Mouse (Mus musculus): ENCODE data around the gene Bud23. TPM values are rescaled to one million over a fixed set of nuclear protein-coding genes. Genes with fewer than 3 reads are reported as not detected.
"Not testable (repeated sequence)": the region's sequence is repeated elsewhere in the genome, so short reads cannot be mapped to it uniquely, and the experiment has no call there.

Bud23 gene
- polyA plus RNA-seq, 1 experiment, result 81.8 TPM

GRCm38 (mm10) chr5:135066008-135066407 lies 1.2 kb upstream of the Bud23 start:
- TF ChIP-seq CTCF (IDR thresholded peaks at IDR 0.05; ENCODE audit: borderline replicate concordance, extremely low read depth, insufficient read depth, insufficient read length) (no peak), POLR2A (IDR thresholded peaks at IDR 0.05; ENCODE audit: borderline replicate concordance, extremely low read depth, insufficient read depth, insufficient read length, poor library complexity, severe bottlenecking) (no peak)
- no peak for DNase-seq (ENCODE audit: low read depth)

GRCm38 (mm10) chr5:135064382-135064766 lies 385 bp downstream of the Bud23 start:
- no peak for TF ChIP-seq CTCF (IDR thresholded peaks at IDR 0.05; ENCODE audit: borderline replicate concordance, extremely low read depth, insufficient read depth, insufficient read length)
- no peak for TF ChIP-seq POLR2A (IDR thresholded peaks at IDR 0.05; ENCODE audit: borderline replicate concordance, extremely low read depth, insufficient read depth, insufficient read length, poor library complexity, severe bottlenecking)
- no peak for DNase-seq (ENCODE audit: low read depth)

GRCm38 (mm10) chr5:135063629-135064381 lies 954 bp downstream of the Bud23 start, which contains the start of gene Dnajc30:
TSS of gene Dnajc30 (plus strand) at chr5:135064202.
- TF ChIP-seq CTCF (IDR thresholded peaks at IDR 0.05; ENCODE audit: borderline replicate concordance, extremely low read depth, insufficient read depth, insufficient read length), result no peak
- TF ChIP-seq POLR2A (IDR thresholded peaks at IDR 0.05; ENCODE audit: borderline replicate concordance, extremely low read depth, insufficient read depth, insufficient read length, poor library complexity, severe bottlenecking), result peak; percentile 84; the same call in 1 of the 2 replicates
- DNase-seq (ENCODE audit: low read depth), result peak; percentile 99

GRCm38 (mm10) chr5:135053356-135053755 lies 11.4 kb downstream of the Bud23 start:
- DNase-seq (ENCODE audit: low read depth), result no peak

GRCm38 (mm10) chr5:135049268-135049667 lies 15.5 kb downstream of the Bud23 start:
- not testable (repeated sequence) for DNase-seq (ENCODE audit: low read depth)

More at GRCm38 (mm10) chr5:135053356-135053755, 11.4 kb downstream of the Bud23 start:
- TF ChIP-seq POLR2A (IDR thresholded peaks at IDR 0.05; ENCODE audit: borderline replicate concordance, extremely low read depth, insufficient read depth, insufficient read length, poor library complexity, severe bottlenecking) (no peak), CTCF (IDR thresholded peaks at IDR 0.05; ENCODE audit: borderline replicate concordance, extremely low read depth, insufficient read depth, insufficient read length) (no peak)

GRCm38 (mm10) chr5:135048539-135048938 lies 16.2 kb downstream of the Bud23 start:
- no peak for TF ChIP-seq POLR2A (IDR thresholded peaks at IDR 0.05; ENCODE audit: borderline replicate concordance, extremely low read depth, insufficient read depth, insufficient read length, poor library complexity, severe bottlenecking)
- TF ChIP-seq CTCF (IDR thresholded peaks at IDR 0.05; ENCODE audit: borderline replicate concordance, extremely low read depth, insufficient read depth, insufficient read length), result no peak
- DNase-seq (ENCODE audit: low read depth), result no peak

GRCm38 (mm10) chr5:135044575-135044974 lies 20.2 kb downstream of the Bud23 start:
- no peak for DNase-seq (ENCODE audit: low read depth)
- TF ChIP-seq CTCF (IDR thresholded peaks at IDR 0.05; ENCODE audit: borderline replicate concordance, extremely low read depth, insufficient read depth, insufficient read length) (no peak), POLR2A (IDR thresholded peaks at IDR 0.05; ENCODE audit: borderline replicate concordance, extremely low read depth, insufficient read depth, insufficient read length, poor library complexity, severe bottlenecking) (no peak)

- TF ChIP-seq POLR2A (IDR thresholded peaks at IDR 0.05; ENCODE audit: borderline replicate concordance, extremely low read depth, insufficient read depth, insufficient read length, poor library complexity, severe bottlenecking) (no peak), CTCF (IDR thresholded peaks at IDR 0.05; ENCODE audit: borderline replicate concordance, extremely low read depth, insufficient read depth, insufficient read length) (no peak)
- peak; percentile 3 for DNase-seq (ENCODE audit: low read depth)
Measured at GRCm38 (mm10) chr5:135042105-135042788, 22.5 kb downstream of the Bud23 start.

- no peak for DNase-seq (ENCODE audit: low read depth)
- TF ChIP-seq CTCF (IDR thresholded peaks at IDR 0.05; ENCODE audit: borderline replicate concordance, extremely low read depth, insufficient read depth, insufficient read length) (no peak), POLR2A (IDR thresholded peaks at IDR 0.05; ENCODE audit: borderline replicate concordance, extremely low read depth, insufficient read depth, insufficient read length, poor library complexity, severe bottlenecking) (no peak)
Measured at GRCm38 (mm10) chr5:135040777-135041176, 24.0 kb downstream of the Bud23 start.

GRCm38 (mm10) chr5:135040059-135040458 lies 24.7 kb downstream of the Bud23 start:
- no peak for TF ChIP-seq POLR2A (IDR thresholded peaks at IDR 0.05; ENCODE audit: borderline replicate concordance, extremely low read depth, insufficient read depth, insufficient read length, poor library complexity, severe bottlenecking)
- no peak for TF ChIP-seq CTCF (IDR thresholded peaks at IDR 0.05; ENCODE audit: borderline replicate concordance, extremely low read depth, insufficient read depth, insufficient read length)

GRCm38 (mm10) chr5:135039541-135039940 lies 25.2 kb downstream of the Bud23 start:
- TF ChIP-seq POLR2A (IDR thresholded peaks at IDR 0.05; ENCODE audit: borderline replicate concordance, extremely low read depth, insufficient read depth, insufficient read length, poor library complexity, severe bottlenecking), result no peak
- no peak for TF ChIP-seq CTCF (IDR thresholded peaks at IDR 0.05; ENCODE audit: borderline replicate concordance, extremely low read depth, insufficient read depth, insufficient read length)
- no peak for DNase-seq (ENCODE audit: low read depth)

More at GRCm38 (mm10) chr5:135040059-135040458, 24.7 kb downstream of the Bud23 start:
- DNase-seq (ENCODE audit: low read depth), result no peak

- no peak for DNase-seq (ENCODE audit: low read depth)
Measured at GRCm38 (mm10) chr5:135037946-135038345, 26.8 kb downstream of the Bud23 start.

More at GRCm38 (mm10) chr5:135037946-135038345, 26.8 kb downstream of the Bud23 start:
- TF ChIP-seq POLR2A (IDR thresholded peaks at IDR 0.05; ENCODE audit: borderline replicate concordance, extremely low read depth, insufficient read depth, insufficient read length, poor library complexity, severe bottlenecking), result no peak
- no peak for TF ChIP-seq CTCF (IDR thresholded peaks at IDR 0.05; ENCODE audit: borderline replicate concordance, extremely low read depth, insufficient read depth, insufficient read length)

Data from brain, embryonic 14.5 days (tissue).